Mouse (Mus musculus): ENCODE data around the gene Dlst. TPM values are rescaled to one million over a fixed set of nuclear protein-coding genes. Genes with fewer than 3 reads are reported as not detected.

The Dlst gene
- 100 to 1,000 TPM; 171 to 180 TPM for total RNA-seq (2021)

GRCm38 (mm10) chr12:85110698-85111592 lies at the start of gene Dlst, which contains the start of gene Prox2:
Gene Dlst (plus strand): TSS chr12:85110833.
Gene Prox2 (minus strand): TSS chr12:85110759.
- DNase-seq (ENCODE audit: extremely low spot score in 1 of 2, low spot score in 2 of 2) = peak; percentile 84 to 93
- intact Hi-C loops (cut with DNase I) = no loop called here

DNA sequence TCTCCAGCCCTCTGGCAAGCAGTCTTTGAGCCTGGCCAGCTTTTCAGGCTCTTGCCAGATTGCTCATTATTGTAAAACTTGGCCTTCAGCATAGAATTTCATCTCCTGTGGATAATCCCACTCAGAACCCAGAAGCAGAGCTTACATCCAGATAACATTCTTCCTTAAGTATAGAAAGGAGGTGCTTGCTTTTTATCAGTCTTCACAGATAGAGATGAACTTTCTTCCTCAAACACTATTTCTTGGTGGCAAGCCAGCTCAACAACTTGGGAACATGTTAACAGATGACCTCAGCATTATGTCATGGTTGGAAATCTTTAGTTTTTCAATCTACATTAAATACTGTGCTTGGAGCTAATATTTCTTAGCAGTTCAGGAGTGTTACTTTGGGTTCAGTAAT lies 39.6 kb upstream of the Dlst start:
- no peak for DNase-seq (ENCODE audit: extremely low spot score in 1 of 2, low spot score in 2 of 2)
- intact Hi-C loops (cut with DNase I) = no loop called here

DNA sequence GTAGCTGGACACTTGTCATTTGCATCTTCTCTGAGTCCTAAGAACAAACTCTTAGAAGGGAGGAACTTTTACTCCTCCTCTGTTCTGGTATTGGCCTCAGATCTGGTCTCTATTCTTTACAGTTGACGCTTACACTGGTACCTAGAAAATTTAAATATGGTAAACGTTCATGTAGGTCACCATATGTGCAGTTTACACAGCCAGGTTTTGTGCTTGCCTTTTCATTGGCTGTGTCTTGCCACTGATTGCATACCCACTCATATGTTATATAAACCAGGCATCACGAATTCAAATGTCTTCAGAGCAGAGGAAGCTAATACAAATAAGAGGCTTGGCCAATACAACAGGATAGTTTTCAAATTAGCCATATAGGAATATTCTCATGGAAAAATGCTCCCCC lies 33.5 kb upstream of the Dlst start:
- intact Hi-C loops (cut with DNase I) = no loop called here
- DNase-seq (ENCODE audit: extremely low spot score in 1 of 2, low spot score in 2 of 2) = no peak

DNA sequence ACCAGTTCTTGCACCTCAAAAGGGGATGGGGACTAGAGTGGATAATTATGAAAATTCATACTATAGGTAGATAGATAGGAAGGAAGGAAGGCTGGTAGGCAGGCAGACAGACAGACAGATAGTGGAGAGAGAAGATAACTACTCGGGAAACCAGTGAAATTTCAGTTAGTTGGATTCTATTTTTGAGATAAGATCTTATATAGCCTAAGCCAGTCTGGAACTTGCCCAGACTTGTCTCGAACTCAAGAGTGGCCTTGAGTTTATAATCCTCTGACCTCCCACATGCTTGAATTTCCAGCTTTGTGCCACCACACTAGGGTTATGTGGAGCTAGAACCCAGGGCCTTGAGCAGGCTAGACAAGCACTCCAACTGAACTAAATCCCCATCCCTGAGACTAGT lies 26.4 kb upstream of the Dlst start:
- no peak for DNase-seq (ENCODE audit: extremely low spot score in 1 of 2, low spot score in 2 of 2)
- intact Hi-C loops (cut with DNase I) = no loop called here

GRCm38 (mm10) chr12:85084941-85085340 lies 25.7 kb upstream of the Dlst start:
- intact Hi-C loops (cut with DNase I) = no loop called here
- DNase-seq (ENCODE audit: extremely low spot score in 1 of 2, low spot score in 2 of 2) = no peak

GRCm38 (mm10) chr12:85087845-85088244 lies 22.8 kb upstream of the Dlst start:
- intact Hi-C loops (cut with DNase I) = no loop called here
- DNase-seq (ENCODE audit: extremely low spot score in 1 of 2, low spot score in 2 of 2) = no peak

DNA sequence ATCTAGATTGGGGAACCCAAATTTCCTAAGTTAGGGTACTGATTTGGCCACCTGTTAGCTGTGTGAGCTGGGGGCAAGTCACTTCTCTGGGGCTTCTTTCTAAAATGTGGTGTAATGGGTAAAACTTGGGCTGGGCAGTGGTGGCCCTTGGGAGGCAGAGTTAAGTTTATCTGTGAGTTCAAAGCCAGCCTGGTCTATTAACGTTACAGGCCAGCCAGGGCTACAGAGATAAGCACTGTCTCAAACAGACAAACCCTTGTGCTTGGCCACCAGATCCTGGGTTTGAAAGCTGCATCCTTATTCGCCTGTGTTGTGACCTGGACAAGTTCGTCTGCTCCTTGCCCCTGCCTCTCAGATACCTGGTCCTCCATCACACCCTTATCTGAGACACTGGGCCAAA lies 19.4 kb upstream of the Dlst start:
- intact Hi-C loops (cut with DNase I) = no loop called here
- DNase-seq (ENCODE audit: extremely low spot score in 1 of 2, low spot score in 2 of 2) = no peak

DNA sequence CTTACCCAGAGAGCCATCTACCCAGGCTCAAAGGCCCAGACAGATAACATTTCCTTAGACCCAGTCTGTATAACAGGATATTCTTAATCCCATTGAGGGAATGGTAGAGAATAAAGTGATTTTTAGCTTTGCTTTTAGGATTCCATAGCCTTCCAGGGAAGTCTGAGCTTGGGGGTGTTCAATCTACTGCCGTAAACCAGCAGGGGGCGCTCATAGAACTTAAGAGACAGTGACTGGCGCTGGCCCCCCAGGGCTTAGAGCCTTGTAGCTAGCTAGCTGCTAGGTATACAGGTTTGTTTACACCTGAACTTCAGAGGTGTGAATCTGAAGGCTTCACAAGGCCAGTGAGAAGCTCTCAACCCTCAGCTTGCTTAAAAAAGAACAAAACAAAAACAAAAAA lies 18.4 kb upstream of the Dlst start:
- DNase-seq (ENCODE audit: extremely low spot score in 1 of 2, low spot score in 2 of 2) = peak in 1 of 2 experiments; percentile 80
- intact Hi-C loops (cut with DNase I) = no loop called here

GRCm38 (mm10) chr12:85094010-85094409 lies 16.6 kb upstream of the Dlst start:
- intact Hi-C loops (cut with DNase I) = no loop called here
- peak in 1 of 2 experiments; percentile 87 for DNase-seq (ENCODE audit: extremely low spot score in 1 of 2, low spot score in 2 of 2)

DNA sequence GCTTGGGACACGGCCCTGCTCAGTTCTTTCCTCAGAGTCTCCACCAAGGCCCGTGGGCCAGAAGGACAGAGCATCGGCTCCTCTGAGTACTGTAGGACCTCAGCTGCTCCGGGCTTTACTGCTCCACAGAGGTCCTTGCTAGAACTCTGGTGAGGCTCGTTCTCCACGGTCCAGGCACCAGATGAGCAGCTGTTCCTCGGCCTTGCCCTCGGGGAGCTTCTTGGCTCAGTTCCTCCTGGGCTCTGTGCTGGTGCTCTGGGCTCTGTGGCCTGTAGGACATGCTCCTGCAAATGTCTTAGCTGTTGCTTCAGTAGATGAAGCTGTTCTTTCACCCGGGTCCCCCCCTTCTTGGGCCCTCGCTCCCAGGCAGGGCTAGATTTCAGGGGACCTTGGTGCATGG lies 15.9 kb upstream of the Dlst start:
- intact Hi-C loops (cut with DNase I) = no loop called here

DNA sequence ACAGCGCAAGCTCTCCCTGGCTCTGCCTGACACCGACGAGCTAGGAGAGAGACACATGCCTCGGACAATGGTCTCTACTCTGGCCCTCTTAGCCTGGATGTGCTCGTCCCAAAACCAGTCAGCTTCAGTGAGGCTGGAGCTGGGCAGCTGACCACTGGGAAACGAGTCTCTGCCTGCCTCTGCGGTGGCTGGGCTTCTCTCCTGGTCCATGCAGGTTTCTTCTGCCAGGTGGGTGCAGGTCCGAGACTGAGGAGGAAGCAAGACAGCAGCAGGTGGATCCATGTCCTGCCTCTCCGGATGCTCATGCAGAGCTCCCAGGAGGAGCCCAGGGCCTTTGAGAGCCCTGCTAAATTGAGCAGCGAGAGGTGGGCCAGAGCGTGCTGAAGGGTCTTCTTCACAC lies 15.5 kb upstream of the Dlst start:
- DNase-seq (ENCODE audit: extremely low spot score in 1 of 2, low spot score in 2 of 2) = no peak
- intact Hi-C loops (cut with DNase I) = no loop called here

More for the DNA sequence above, 15.9 kb upstream of the Dlst start:
- peak in 1 of 2 experiments; percentile 32 for DNase-seq (ENCODE audit: extremely low spot score in 1 of 2, low spot score in 2 of 2)

DNA sequence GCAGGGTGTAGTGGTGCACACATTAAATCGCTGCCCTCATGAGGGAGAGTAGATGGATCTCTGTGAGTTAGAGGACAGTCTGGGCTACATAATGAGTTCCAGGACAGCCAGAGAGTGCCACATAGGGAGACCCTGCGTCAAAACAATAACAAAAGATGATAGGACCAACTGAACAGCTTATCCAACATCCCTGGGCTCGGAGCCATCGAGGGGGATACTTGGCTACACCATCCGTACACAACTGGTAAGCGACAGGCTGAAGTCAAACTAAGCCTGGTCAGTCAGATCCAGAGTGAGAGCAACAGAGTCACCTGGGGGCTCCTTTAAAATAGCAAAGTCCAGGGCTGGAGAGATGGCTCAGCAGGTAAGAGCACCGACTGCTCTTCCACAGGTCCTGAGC lies 14.8 kb upstream of the Dlst start:
- intact Hi-C loops (cut with DNase I) = no loop called here
- DNase-seq (ENCODE audit: extremely low spot score in 1 of 2, low spot score in 2 of 2) = no peak

DNA sequence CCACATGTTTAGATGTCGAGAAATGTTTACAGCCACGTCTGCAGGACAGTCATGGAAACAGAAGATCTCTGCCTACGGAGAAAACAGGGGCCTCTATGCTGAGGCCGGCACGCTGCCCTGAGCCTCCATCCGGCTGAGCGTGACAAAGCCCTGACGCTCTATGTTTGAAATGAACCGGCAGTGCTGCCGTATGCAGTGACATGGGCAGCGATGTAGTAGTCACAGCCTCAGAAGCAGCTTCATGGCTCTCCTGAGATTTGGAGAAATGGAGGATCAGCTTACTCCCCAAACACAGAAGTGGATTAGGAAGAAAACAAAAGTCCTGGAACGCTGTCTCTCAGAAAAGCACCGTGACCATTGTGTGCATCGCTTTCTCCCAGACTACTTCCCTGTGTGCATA lies 9.6 kb upstream of the Dlst start:
- no peak for DNase-seq (ENCODE audit: extremely low spot score in 1 of 2, low spot score in 2 of 2)
- intact Hi-C loops (cut with DNase I) = no loop called here

GRCm38 (mm10) chr12:85101521-85102106 lies 9.0 kb upstream of the Dlst start:
- no peak for DNase-seq (ENCODE audit: extremely low spot score in 1 of 2, low spot score in 2 of 2)
- intact Hi-C loops (cut with DNase I) = no loop called here

GRCm38 (mm10) chr12:85103096-85103495 lies 7.5 kb upstream of the Dlst start:
- intact Hi-C loops (cut with DNase I) = no loop called here
- no peak for DNase-seq (ENCODE audit: extremely low spot score in 1 of 2, low spot score in 2 of 2)

- no peak for DNase-seq (ENCODE audit: extremely low spot score in 1 of 2, low spot score in 2 of 2)
- intact Hi-C loops (cut with DNase I) = no loop called here
These were observed 5.8 kb upstream of the Dlst start for GRCm38 (mm10) chr12:85104789-85105188.

- intact Hi-C loops (cut with DNase I) = no loop called here
- DNase-seq (ENCODE audit: extremely low spot score in 1 of 2, low spot score in 2 of 2) = no peak
These were observed 4.3 kb upstream of the Dlst start for GRCm38 (mm10) chr12:85106292-85106691.

DNA sequence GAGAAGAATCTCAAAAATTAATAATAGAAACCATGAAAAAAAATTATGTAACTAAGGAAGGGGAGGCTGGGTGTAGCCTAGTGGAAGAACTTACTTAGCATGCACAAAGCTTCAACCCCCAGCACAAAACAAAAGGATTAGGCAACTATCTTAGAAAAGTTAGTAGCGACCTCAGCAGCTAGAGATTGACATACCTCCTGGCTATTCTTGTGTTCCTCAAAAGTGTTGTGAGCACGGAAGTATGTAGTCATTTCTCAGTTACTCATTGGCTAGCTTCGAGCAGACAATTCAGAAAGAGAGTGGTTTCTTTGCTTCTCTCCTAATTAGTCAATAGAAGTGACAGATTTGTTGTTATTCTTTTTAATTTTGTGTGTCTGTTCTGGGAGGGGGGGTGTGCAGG lies 2.0 kb upstream of the Dlst start:
- intact Hi-C loops (cut with DNase I) = no loop called here
- DNase-seq (ENCODE audit: extremely low spot score in 1 of 2, low spot score in 2 of 2) = no peak

- DNase-seq (ENCODE audit: extremely low spot score in 1 of 2, low spot score in 2 of 2) = no peak
- intact Hi-C loops (cut with DNase I) = no loop called here
These were observed 1.2 kb upstream of the Dlst start for GRCm38 (mm10) chr12:85109426-85109825.

- DNase-seq (ENCODE audit: extremely low spot score in 1 of 2, low spot score in 2 of 2) = no peak
- intact Hi-C loops (cut with DNase I) = no loop called here
These were observed 479 bp upstream of the Dlst start for GRCm38 (mm10) chr12:85110011-85110697.

Data from left cerebral cortex, postnatal 10 days (tissue).